In genomic region chr5:135167469-135167868, GRCm38 (mm10) we compare ENCODE assay signal across 9 mouse cellular contexts. TPM values are rescaled to one million over a fixed set of nuclear protein-coding genes. Genes with fewer than 3 reads are reported as not detected.
A peak's percentile ranks its signal among the peaks of the same experiment; 100 is the strongest.
DNase-seq lines count a peak whose midpoint lies in the region; ATAC-seq lines count a peak whose summit lies in the region.
"Had no signal": no experiment of that assay in that cellular context is flagged by ENCODE, and none has a peak within 500 bp of the region (broad histone marks: within the 10 kb centered on the region; RNA-seq: fewer than 3 reads in every experiment).

No protein-coding gene starts in this region.

- no peaks in the 10 kb centered on the region for H3K9me3 ChIP-seq in heart, embryonic 13.5 days
- no peaks in the 10 kb centered on the region for H3K9me3 ChIP-seq in neural tube, embryonic 13.5 days
- no peaks in the 10 kb centered on the region for H3K9me3 ChIP-seq in liver, embryonic 13.5 days (replicated peaks)

- no peak for DNase-seq in heart, postnatal 14 days
- no peak for DNase-seq in neural tube, embryonic 10.5 days (ENCODE audit: extremely low spot score, low spot score)
- no peak for DNase-seq in liver, embryonic 13.5 days
- no peak for DNase-seq in frontal cortex, postnatal 10 days (ENCODE audit: low spot score in 2 of 2)
- no peak for DNase-seq in urinary bladder, postnatal 25 days (ENCODE audit: low spot score)
- DNase-seq: kidney, adult 8-10 months had no signal

- peak overlapping the region; percentile 96 for H3K4me2 ChIP-seq in heart, embryonic 13.5 days
- H3K4me2 ChIP-seq in neural tube, embryonic 13.5 days = peak overlapping the region; percentile 98
- H3K4me2 ChIP-seq in liver, embryonic 13.5 days = peak overlapping the region; percentile 77

- no peak for ATAC-seq in heart, embryonic 13.5 days (ENCODE audit: extremely low read depth, insufficient number of reproducible peaks, low FRiP score, low TSS enrichment)
- ATAC-seq in neural tube, embryonic 13.5 days (ENCODE audit: low read depth) = no peak
- no peak for ATAC-seq in liver, embryonic 13.5 days (ENCODE audit: low read depth)
- no peak for ATAC-seq in activated CD4-positive, CD25-positive, alpha-beta regulatory T cell, adult 4 months

- no peak overlapping the region for H3K9ac ChIP-seq in heart, embryonic 13.5 days
- H3K9ac ChIP-seq in neural tube, embryonic 13.5 days = no peak overlapping the region
- no peak overlapping the region for H3K9ac ChIP-seq in liver, embryonic 13.5 days

- H3K27ac ChIP-seq in heart, embryonic 13.5 days (replicated peaks) = peak overlapping the region; percentile 97; the same call in 1 of the 2 replicates
- peak overlapping the region; percentile 100 for H3K27ac ChIP-seq in neural tube, embryonic 13.5 days (replicated peaks)
- H3K27ac ChIP-seq in liver, embryonic 13.5 days = peak overlapping the region; percentile 95; the same call in 1 of the 2 replicates

- peak overlapping the region; percentile 77 for H3K4me3 ChIP-seq in heart, embryonic 13.5 days
- H3K4me3 ChIP-seq in neural tube, embryonic 13.5 days = peak overlapping the region; percentile 65; the same call in 1 of the 2 replicates
- H3K4me3 ChIP-seq in liver, embryonic 13.5 days (replicated peaks) = peak overlapping the region; percentile 84; the same call in 1 of the 2 replicates

- intact Hi-C loops in heart, postnatal 14 days (cut with DNase I) = loop anchor here (2.0 kb wide), 1 partner anchor 15 kb away; no protein-coding TSS in a partner anchor

- no peaks in the 10 kb centered on the region for H3K27me3 ChIP-seq in heart, embryonic 13.5 days (replicated peaks)
- no peaks in the 10 kb centered on the region for H3K27me3 ChIP-seq in neural tube, embryonic 13.5 days
- H3K27me3 ChIP-seq in liver, embryonic 13.5 days = no peaks in the 10 kb centered on the region

- H3K36me3 ChIP-seq in heart, embryonic 13.5 days = peaks cover 33% of the 10 kb centered on the region
- H3K36me3 ChIP-seq in neural tube, embryonic 13.5 days = peaks cover 25% of the 10 kb centered on the region
- peaks cover 22% of the 10 kb centered on the region for H3K36me3 ChIP-seq in liver, embryonic 13.5 days

- whole genome bisulfite sequencing in heart, embryonic 13.5 days = 93% methylated on average over 4 of the region's 4 CpGs
- 96% methylated on average over 4 of the region's 4 CpGs for WGBS in neural tube, embryonic 13.5 days
- WGBS in liver, embryonic 13.5 days (ENCODE audit: insufficient replicate concordance) = 91% methylated on average over 4 of the region's 4 CpGs

- peaks cover 16% of the 10 kb centered on the region for H3K4me1 ChIP-seq in heart, embryonic 13.5 days
- peaks cover 22% of the 10 kb centered on the region for H3K4me1 ChIP-seq in neural tube, embryonic 13.5 days (replicated peaks)
- H3K4me1 ChIP-seq in liver, embryonic 13.5 days (replicated peaks) = peaks cover 45% of the 10 kb centered on the region

RNA-seq across cellular contexts. Expression of gene Bcl7b, which starts 0.6 kb away (rescaled TPM):
- 33.7 and 38.0 TPM in 2 replicates for polyA plus RNA-seq in heart, embryonic 13.5 days (2015; fragmentation: Nextera tagmentation; extraction: Ambion mirVana)
- total RNA-seq in heart, postnatal 14 days (2021) = 10 to 100 TPM; 30.0 to 33.1 TPM
- 49.2 and 50.0 TPM in 2 replicates for polyA plus RNA-seq in neural tube, embryonic 13.5 days (2015; fragmentation: Nextera tagmentation; extraction: Ambion mirVana)
- 34.5 and 41.1 TPM in 2 replicates for polyA plus RNA-seq in liver, embryonic 13.5 days (2015; fragmentation: Nextera tagmentation; extraction: Ambion mirVana)
- 10 to 100 TPM; 41.8 to 53.6 TPM for polyA plus RNA-seq in activated CD4-positive, CD25-positive, alpha-beta regulatory T cell, adult 4 months (2017; shearing (Covaris generic))

RNA-seq across cellular contexts. Expression of gene Tbl2, which starts 18.0 kb away (rescaled TPM):
- 18.0 and 18.1 TPM in 2 replicates for polyA plus RNA-seq in heart, embryonic 13.5 days (2015; fragmentation: Nextera tagmentation; extraction: Ambion mirVana)
- 10 to 100 TPM; 12.3 to 13.5 TPM for total RNA-seq in heart, postnatal 14 days (2021)
- 15.9 and 18.5 TPM in 2 replicates for polyA plus RNA-seq in neural tube, embryonic 13.5 days (2015; fragmentation: Nextera tagmentation; extraction: Ambion mirVana)
- polyA plus RNA-seq in liver, embryonic 13.5 days (2015; fragmentation: Nextera tagmentation; extraction: Ambion mirVana) = 13.1 and 13.6 TPM in 2 replicates
- polyA plus RNA-seq in activated CD4-positive, CD25-positive, alpha-beta regulatory T cell, adult 4 months (2017; shearing (Covaris generic)) = 1 to 10 TPM; 5.2 to 5.4 TPM

RNA-seq across cellular contexts. Expression of gene Baz1b, which starts 19.6 kb away (rescaled TPM):
- polyA plus RNA-seq in heart, embryonic 13.5 days (2015; fragmentation: Nextera tagmentation; extraction: Ambion mirVana) = 21.9 and 24.4 TPM in 2 replicates
- total RNA-seq in heart, postnatal 14 days (2021) = 10 to 100 TPM; 43.1 to 44.9 TPM
- polyA plus RNA-seq in neural tube, embryonic 13.5 days (2015; fragmentation: Nextera tagmentation; extraction: Ambion mirVana) = 32.0 and 35.9 TPM in 2 replicates
- polyA plus RNA-seq in liver, embryonic 13.5 days (2015; fragmentation: Nextera tagmentation; extraction: Ambion mirVana) = 21.4 and 23.8 TPM in 2 replicates
- 10 to 100 TPM; 20.8 to 23.9 TPM for polyA plus RNA-seq in activated CD4-positive, CD25-positive, alpha-beta regulatory T cell, adult 4 months (2017; shearing (Covaris generic))
